Mouse (Mus musculus) heart, postnatal 0 days (tissue): ENCODE results near the gene Mpl.

Experiments used
- CTCF ChIP-seq: IDR thresholded peaks from 2 replicates; pipeline ENCODE4 v1.5.1; 2016; ENCODE audit warnings: antibody characterized with exemption, control low read depth, low read depth
- EP300 ChIP-seq: IDR thresholded peaks from 2 replicates; pipeline ENCODE4 v1.6.1; 2016; ENCODE audit warnings: antibody characterized with exemption, low read depth

- TF ChIP-seq CTCF: no peak
- TF ChIP-seq EP300: no peak
Observed at GRCm38 (mm10) chr4:118472687-118473086, 15.4 kb upstream of the Mpl start.
